Mouse (Mus musculus): ENCODE data around the gene Arfip1.

Gene Arfip1

GRCm38 (mm10) chr3:84449015-84449414 lies 133.4 kb downstream of the Arfip1 start:
- no peak for DNase-seq

GRCm38 (mm10) chr3:84447803-84448202 lies 134.6 kb downstream of the Arfip1 start:
- DNase-seq = no peak

Data from lung, adult 18-20 months (tissue).